Mouse (Mus musculus) heart, adult 2 months (tissue): Measurements from ENCODE around the gene Syt2.

ENCODE experiments used
- CTCF ChIP-seq: fragments of 200-600 bp; IDR thresholded peaks from 2 replicates; pipeline ENCODE4 v1.8.1; 2022; ENCODE audit warnings: antibody characterized with exemption, mild to moderate bottlenecking, moderate library complexity
- EP300 ChIP-seq: fragments of 200-500 bp; IDR thresholded peaks from 2 replicates; pipeline ENCODE4 v1.6.1; 2011; ENCODE audit warnings: low read depth, low read length, control low read depth; ENCODE audit not compliant: insufficient read depth

GRCm38 (mm10) chr1:134784481-134784880 lies 138.0 kb downstream of the Syt2 start:
- TF ChIP-seq CTCF (no peak), EP300 (no peak)
